Mouse (Mus musculus) gastrocnemius, postnatal 36 days (tissue): ENCODE measurements at regions not wholly inside any gene's neighbourhood (a gene's known extent, or its start where the extent isn't known, plus 50 kb on each side); places are given as distances from the start of the nearest gene placed in this dataset.
"Not testable (repeated sequence)": the region's sequence is repeated elsewhere in the genome, so short reads cannot be mapped to it uniquely, and the experiment has no call there.

ENCODE experiments used
- DNase-seq, 2 experiments: peaks; one replicate each; pipeline ENCODE4 v3.0.0; 2022
- intact Hi-C: fragments of 180-260 bp; cut with DNase I; formaldehyde crosslinking; loops from one replicate; pipeline ENCODE4 v1.15.1; 2025

DNA sequence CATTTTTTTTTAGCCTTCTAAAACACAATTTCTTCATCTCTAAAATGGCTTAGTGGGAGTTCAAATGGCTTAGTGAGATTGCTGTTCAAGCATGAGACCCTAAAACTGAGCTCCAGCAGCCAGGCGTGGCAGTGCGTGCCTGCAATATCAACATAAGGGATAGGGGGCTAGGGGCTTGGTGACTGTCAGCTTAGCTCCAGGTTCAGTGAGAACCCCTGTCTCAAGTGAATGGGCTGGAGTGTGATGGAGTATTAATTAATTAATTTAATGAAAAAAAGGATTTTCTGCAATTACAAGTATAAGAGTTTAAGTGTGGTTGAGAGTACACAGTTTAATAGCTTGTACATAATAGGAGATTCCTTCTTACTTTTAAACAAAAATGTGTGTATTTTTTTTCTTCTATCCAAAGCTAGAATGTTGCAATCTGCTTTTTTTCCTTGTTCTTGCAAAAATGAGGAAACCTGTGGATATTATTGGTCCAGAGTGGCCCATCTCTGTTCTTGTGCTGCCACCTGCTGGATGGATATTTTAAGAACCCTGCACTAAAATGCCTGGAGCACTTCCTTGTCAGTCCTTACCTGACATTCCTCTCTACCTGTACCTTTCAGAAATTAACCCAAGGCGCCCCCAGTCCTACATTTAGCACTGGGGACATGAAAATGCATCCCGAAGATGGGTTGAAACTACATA is 54.0 kb upstream of the Usp47 start:
- peak; percentile 21 to 38 for DNase-seq
- intact Hi-C loops, result loop anchor here (2.0 to 5.0 kb wide), 4 partner anchors 97 to 927 kb away; no protein-coding TSS in a partner anchor

- no peak for DNase-seq
- intact Hi-C loops, result loop anchor here (2.0 to 5.0 kb wide), 4 partner anchors 96 to 926 kb away; no protein-coding TSS in a partner anchor
Observed at GRCm38 (mm10) chr7:111968261-111968660, 55.0 kb upstream of the Usp47 start.

DNA sequence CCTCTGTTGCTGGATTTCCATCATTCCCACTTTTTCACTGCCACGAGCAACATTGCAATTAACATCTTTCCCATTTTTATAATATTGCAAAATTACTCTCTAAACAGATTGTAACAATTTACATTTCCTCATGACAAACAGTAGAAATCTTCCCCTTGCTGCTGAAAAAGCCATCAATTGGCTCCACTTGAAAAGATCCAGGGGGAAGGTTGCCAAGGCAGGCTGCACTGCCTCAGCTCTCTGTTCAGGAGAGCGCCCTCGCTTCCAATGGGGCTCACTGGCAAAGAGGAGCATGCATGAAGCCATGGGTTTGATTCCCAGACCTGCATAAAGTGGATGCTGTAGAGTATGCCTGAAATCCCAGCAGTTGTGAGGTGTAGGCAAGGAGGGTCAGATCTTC is 56.6 kb upstream of the Usp47 start:
- intact Hi-C loops, result loop anchor here (5.0 kb wide), 3 partner anchors 94 to 924 kb away; no protein-coding TSS in a partner anchor
- DNase-seq, result no peak

GRCm38 (mm10) chr7:111963969-111964368 is 59.3 kb upstream of the Usp47 start:
- intact Hi-C loops, result no loop called here
- no peak for DNase-seq

DNA sequence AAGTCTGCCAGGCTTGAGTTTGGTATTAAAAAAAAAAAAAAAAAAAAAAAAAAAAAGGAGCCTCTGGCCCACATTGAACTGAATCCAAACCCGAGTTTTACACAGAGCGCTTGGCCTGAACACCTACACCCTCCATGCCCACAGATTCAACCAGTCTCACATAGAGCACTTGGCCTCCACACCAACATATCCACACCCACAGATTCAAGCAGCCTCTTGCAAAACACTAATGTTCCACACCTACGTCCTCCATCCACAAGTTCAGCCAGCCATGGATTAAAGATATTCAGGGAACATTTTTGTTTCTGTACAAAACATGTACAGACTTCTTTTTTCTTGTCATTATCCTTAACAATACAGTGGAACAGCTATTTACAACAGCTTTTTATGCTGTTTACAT is 63.3 kb upstream of the Usp47 start:
- DNase-seq, result no peak

GRCm38 (mm10) chr7:111956671-111957070 is 66.6 kb upstream of the Usp47 start:
- intact Hi-C loops, result no loop called here
- no peak for DNase-seq

More for the DNA sequence above, 63.3 kb upstream of the Usp47 start:
- intact Hi-C loops, result no loop called here

- intact Hi-C loops, result no loop called here
- DNase-seq, result no peak
Observed at GRCm38 (mm10) chr7:111939631-111940030, 83.7 kb upstream of the Usp47 start.

DNA sequence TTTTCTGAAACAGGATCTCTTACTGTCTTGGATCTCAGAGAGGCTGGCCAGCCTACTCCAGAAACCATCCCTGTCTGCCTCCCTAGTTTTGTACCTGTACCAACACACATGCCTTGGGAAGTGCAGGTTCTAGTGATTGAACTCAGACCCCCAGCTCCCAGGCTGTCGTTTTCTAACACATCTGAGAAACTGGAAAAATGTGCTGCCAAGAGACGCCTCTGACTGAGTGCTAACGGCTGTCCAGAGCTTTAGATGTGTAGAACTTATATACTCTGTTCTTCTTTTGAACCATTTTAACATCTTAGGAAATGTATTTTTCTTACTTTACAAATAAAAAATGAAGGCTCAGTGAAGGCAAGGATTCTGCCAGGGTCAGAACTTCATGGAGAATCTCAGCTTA is 85.8 kb upstream of the Usp47 start:
- no peak for DNase-seq
- intact Hi-C loops, result no loop called here

DNA sequence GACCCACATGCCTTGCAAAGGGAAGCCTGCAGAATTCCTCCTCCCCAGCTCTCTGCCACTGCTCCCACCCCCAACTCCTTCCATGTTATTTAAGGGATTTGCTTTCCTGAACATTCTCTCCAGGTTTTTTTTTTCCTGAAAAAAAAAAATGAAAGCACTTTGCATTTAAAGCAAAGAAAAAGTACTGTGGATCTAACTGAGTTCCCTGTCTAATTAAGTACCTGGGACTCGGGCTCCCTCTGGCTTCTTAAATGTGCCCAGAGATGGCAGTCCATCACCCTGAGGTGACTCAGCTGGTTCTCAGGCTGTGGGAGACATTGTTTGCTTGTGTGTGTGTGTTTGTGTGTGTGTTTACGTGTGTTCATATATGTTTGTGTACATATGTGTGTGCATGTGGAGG is 86.2 kb upstream of the Usp47 start:
- intact Hi-C loops, result no loop called here
- no peak for DNase-seq

DNA sequence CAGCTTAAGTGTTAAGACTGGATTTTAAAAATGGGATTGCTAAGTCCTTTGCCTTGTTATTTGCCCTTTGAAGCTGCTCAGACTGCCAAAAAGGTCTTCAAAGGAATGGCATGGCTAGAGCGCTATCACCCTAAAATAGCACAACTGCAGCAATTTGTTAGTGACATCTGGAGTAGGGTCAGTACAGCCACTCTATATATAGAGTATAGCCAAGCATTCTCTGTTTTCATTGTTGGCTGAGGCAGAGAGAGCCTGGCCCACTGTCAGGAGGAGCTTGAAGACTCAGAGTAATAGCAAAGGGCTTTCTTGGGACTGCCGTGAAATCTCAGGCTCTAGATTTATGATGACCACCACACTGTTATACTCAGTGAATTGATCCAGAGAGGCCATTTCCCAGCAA is 90.6 kb upstream of the Usp47 start:
- peak; percentile 19 for DNase-seq
- intact Hi-C loops, result no loop called here

- intact Hi-C loops, result no loop called here
- no peak for DNase-seq
Observed at GRCm38 (mm10) chr7:111919961-111920360, 103.3 kb upstream of the Usp47 start.

- no peak for DNase-seq
Observed at GRCm38 (mm10) chr7:111903741-111904231, 119.5 kb upstream of the Usp47 start.

GRCm38 (mm10) chr7:111897016-111897415 is 117.2 kb upstream of the Galnt18 start:
- intact Hi-C loops, result no loop called here
- DNase-seq, result no peak

More at GRCm38 (mm10) chr7:111903741-111904231, 119.5 kb upstream of the Usp47 start:
- intact Hi-C loops, result no loop called here

DNA sequence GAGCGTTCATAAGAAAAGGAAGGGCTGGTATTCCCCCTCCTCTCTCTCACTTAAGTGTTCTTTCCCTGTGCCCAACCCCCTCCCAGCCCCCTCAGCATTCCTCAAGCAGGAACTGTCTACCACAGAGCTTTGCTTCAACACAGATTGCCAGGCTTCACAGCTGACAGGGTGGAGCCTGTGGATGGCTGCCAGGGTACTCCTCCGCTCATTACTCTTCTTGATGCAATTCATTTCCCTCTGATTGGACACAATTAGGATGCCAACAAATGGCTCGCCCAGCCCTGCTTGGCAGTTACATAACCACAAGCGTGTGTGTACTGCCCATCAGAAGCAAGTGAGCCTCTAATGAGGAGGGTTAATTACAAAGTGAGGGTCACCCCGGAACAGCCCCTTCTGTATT is 116.5 kb upstream of the Galnt18 start:
- intact Hi-C loops, result no loop called here
- peak; percentile 10 to 18 for DNase-seq

GRCm38 (mm10) chr7:111882991-111883390 is 103.2 kb upstream of the Galnt18 start:
- intact Hi-C loops, result no loop called here
- no peak for DNase-seq

DNA sequence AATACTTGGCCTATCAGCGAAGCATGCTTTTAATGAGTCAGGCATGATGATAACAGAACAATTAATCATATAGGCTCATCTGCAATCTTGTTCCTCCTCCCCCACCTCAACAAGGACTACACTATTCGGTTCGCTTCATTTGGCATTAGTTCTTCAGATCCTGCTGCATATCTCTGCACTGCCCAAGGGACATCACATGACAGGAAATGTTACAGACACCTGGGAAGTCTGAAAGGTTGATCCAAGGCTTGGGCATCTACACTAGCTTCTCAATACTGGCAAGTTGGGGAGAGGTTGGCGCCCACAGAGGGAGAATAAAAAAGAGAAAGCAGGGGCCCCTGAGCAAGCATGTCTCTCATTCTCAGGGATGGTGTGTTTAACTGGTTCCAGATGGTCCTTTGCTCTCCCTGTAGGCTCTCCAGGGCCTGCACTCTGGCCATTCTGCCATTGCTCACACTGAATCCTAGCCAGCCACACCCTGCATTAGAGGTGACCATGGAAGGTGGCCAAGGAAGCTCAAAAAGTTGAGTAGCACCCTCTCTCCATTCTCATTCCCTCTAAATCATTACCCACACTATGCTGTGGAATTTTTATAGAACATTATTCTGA is 100.4 kb upstream of the Galnt18 start:
- DNase-seq, result no peak
- intact Hi-C loops, result no loop called here

- intact Hi-C loops, result no loop called here
- no peak for DNase-seq
Observed at GRCm38 (mm10) chr7:111877591-111877990, 97.8 kb upstream of the Galnt18 start.

- intact Hi-C loops, result no loop called here
- no peak for DNase-seq
Observed at GRCm38 (mm10) chr7:111875949-111876348, 96.2 kb upstream of the Galnt18 start.

DNA sequence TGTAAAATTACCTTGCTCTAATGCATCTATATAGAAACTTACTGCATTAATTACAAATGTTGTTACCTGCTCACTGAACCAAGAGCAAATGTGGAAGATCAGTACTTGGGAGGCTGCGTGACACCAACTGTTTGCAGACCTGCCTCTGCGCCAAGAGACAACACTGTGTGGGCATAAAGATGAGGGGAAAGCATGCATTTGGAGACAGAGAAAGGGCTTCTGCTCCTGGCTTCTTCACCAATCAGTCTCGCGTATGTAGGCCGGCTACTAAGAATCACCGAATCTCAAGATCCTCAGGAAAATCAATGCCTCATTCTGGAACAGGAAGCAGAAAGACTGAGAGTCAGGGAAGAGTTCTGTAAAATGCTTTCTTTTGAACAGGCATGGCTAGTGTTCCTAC is 89.6 kb upstream of the Galnt18 start:
- intact Hi-C loops, result no loop called here
- DNase-seq, result no peak

DNA sequence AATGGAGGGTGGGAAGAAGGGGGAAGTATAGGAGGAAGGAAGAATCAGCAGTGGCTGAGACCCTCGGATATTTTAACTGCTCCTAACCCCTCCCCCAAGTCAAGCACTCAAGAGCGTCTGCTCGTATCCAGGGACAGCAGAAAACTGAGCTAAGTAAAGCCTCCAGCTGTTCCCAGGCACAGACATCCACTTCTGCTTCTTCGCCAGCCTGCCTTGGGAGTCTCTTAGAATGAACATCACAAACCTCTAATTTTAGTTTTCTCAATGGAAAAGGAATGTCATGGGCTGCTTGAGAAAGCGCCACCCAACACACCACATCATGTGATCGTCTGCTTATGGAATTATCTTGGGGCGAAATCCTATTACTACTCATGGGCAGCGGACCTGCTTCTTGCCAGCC is 83.3 kb upstream of the Galnt18 start:
- no peak for DNase-seq
- intact Hi-C loops, result no loop called here

- intact Hi-C loops, DNase-seq: not testable (repeated sequence)
Observed at GRCm38 (mm10) chr7:111858291-111858690, 78.5 kb upstream of the Galnt18 start.

DNA sequence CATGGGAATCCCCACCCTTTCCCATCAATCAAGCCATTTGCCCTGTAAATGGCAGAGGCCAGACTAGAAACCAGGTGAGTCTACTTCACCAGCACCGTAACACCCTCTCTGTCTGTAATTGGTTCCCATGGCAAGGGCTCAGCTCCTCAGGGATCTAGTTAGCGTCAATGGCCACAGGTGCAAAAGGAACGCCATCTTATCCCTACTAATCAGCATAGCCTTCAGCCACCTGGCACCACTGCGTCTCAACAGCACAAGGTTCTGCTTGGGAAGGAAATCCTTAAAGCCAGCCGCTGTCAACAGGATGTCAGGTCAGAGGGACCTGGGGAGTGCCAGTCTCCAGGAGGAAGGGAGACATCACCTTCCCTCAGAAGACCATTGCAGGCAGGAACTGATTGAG is 77.2 kb upstream of the Galnt18 start:
- intact Hi-C loops, result no loop called here
- DNase-seq, result no peak
